Mouse (Mus musculus): ENCODE results near the gene Cyp2w1.

- TF ChIP-seq POLR2A (IDR thresholded peaks at IDR 0.05; ENCODE audit: low read depth, low read length) (no peak; the same call in 1 of the 2 replicates), CTCF (IDR thresholded peaks at IDR 0.05; ENCODE audit: extremely low read depth, insufficient read length, insufficient replicate concordance, low read depth, low read length) (peak; percentile 56; the same call in 1 of the 2 replicates)
Observed at GRCm38 (mm10) chr5:139325395-139325966, 26.9 kb upstream of the Cyp2w1 start, which contains the start of gene Adap1.
